Mouse (Mus musculus) forebrain, embryonic 16.5 days (tissue): ENCODE measurements around the gene Slc16a3. TPM values are rescaled to one million over a fixed set of nuclear protein-coding genes. Genes with fewer than 3 reads are reported as not detected.

Source experiments
- ATAC-seq: fragments of 200-750 bp; cut with Nextera tagmentation; 2 replicates; pipeline ENCODE4 v1.8.0; 2017; ENCODE audit warnings: mild to moderate bottlenecking, moderate library complexity
- H3K27ac ChIP-seq: fragments of 300-500 bp; sonication (generic); 2 replicates; pipeline ENCODE4 v1.5.1; 2014; ENCODE audit warnings: low read length, control low read depth
- H3K27me3 ChIP-seq: fragments of 300-500 bp; sonication (generic); replicated peaks from 2 replicates; pipeline ENCODE4 v1.6.1; 2014; ENCODE audit warnings: low read length; ENCODE audit not compliant: control insufficient read depth, insufficient read depth
- H3K36me3 ChIP-seq: fragments of 300-500 bp; sonication (generic); 2 replicates; pipeline ENCODE4 v1.6.1; 2014; ENCODE audit not compliant: control insufficient read depth, insufficient read depth
- H3K4me1 ChIP-seq: fragments of 300-500 bp; sonication (generic); replicated peaks from 2 replicates; pipeline ENCODE4 v1.6.1; 2014; ENCODE audit warnings: low read length; ENCODE audit not compliant: control insufficient read depth, insufficient read depth
- H3K4me2 ChIP-seq: fragments of 300-500 bp; sonication (generic); 2 replicates; pipeline ENCODE4 v1.6.1; 2014; ENCODE audit warnings: mild to moderate bottlenecking, low read length, control low read depth
- H3K4me3 ChIP-seq: fragments of 300-500 bp; sonication (generic); replicated peaks from 2 replicates; pipeline ENCODE4 v1.5.1; 2014; ENCODE audit warnings: mild to moderate bottlenecking, low read length, control low read depth
- H3K9ac ChIP-seq: fragments of 300-500 bp; sonication (generic); replicated peaks from 2 replicates; pipeline ENCODE4 v1.6.1; 2014; ENCODE audit warnings: low read depth, low read length, control low read depth
- H3K9me3 ChIP-seq: fragments of 300-500 bp; sonication (generic); 2 replicates; pipeline ENCODE4 v1.6.1; 2016; ENCODE audit warnings: low read length; ENCODE audit not compliant: control insufficient read depth
- WGBS: fragments of 180-500 bp; shearing (Covaris S2); extraction: QIAGEN DNeasy Blood & Tissue Kit; methylation state at CpG from one replicate; pipeline ENCODE4 v1.1.7; 2014; 5-methylcytosine and 5-hydroxymethylcytosine counted together
- polyA plus RNA-seq: library from polyadenylated mRNA; unstranded; fragments of >200 nt; fragmentation: Nextera tagmentation; extraction: Ambion mirVana; gene quantifications from 2 replicates; pipeline ENCODE4 v1.2.1, GENCODE M21; 2015

The Slc16a3 gene
- polyA plus RNA-seq = 7.7 and 9.5 TPM in 2 replicates

GRCm38 (mm10) chr11:120948328-120948727 is at the start of gene Slc16a3:
TSS of gene Slc16a3 (plus strand) at chr11:120948480.
- Histone ChIP-seq H3K4me3 (peak within 1 kb of the TSS; percentile 37), H3K27ac (no peak within 1 kb of the TSS), H3K36me3 (no peaks in the 10 kb centered on the region), H3K27me3 (peaks cover 19% of the 10 kb centered on the region), H3K4me1 (peaks cover 19% of the 10 kb centered on the region), H3K4me2 (peak within 1 kb of the TSS; percentile 44), H3K9ac (peak within 1 kb of the TSS; percentile 50), H3K9me3 (no peaks in the 10 kb centered on the region)
- ATAC-seq = no peak
- WGBS = 33% methylated on average over 12 of the region's 12 CpGs

- no peak overlapping the region for H3K4me3 ChIP-seq
- H3K9me3 ChIP-seq = no peaks in the 10 kb centered on the region
- H3K27ac ChIP-seq = no peak overlapping the region
- no peak overlapping the region for H3K9ac ChIP-seq
- H3K27me3 ChIP-seq = no peaks in the 10 kb centered on the region
- no peak overlapping the region for H3K4me2 ChIP-seq
- 94% methylated on average over 8 of the region's 8 CpGs for WGBS
- H3K4me1 ChIP-seq = no peaks in the 10 kb centered on the region
- H3K36me3 ChIP-seq = peaks cover 9% of the 10 kb centered on the region; the same call in 1 of the 2 replicates
- ATAC-seq = no peak
Observed at GRCm38 (mm10) chr11:120900276-120901244, 47.7 kb upstream of the Slc16a3 start.

- Histone ChIP-seq H3K4me3 (no peak overlapping the region), H3K4me1 (no peaks in the 10 kb centered on the region), H3K9ac (no peak overlapping the region), H3K27ac (no peak overlapping the region), H3K4me2 (no peak overlapping the region), H3K27me3 (no peaks in the 10 kb centered on the region), H3K36me3 (0 out of 2 replicates have a peak, but pooled peaks cover 1% of the 10 kb centered on the region), H3K9me3 (no peaks in the 10 kb centered on the region)
- WGBS = 84% methylated on average over 21 of the region's 21 CpGs
- no peak for ATAC-seq
Observed at GRCm38 (mm10) chr11:120901729-120902486, 46.4 kb upstream of the Slc16a3 start.

- no peak overlapping the region for H3K9ac ChIP-seq
- 52% methylated on average over 10 of the region's 10 CpGs for WGBS
- H3K4me3 ChIP-seq = no peak overlapping the region
- H3K4me1 ChIP-seq = no peaks in the 10 kb centered on the region
- no peaks in the 10 kb centered on the region for H3K9me3 ChIP-seq
- no peak for ATAC-seq
- H3K27me3 ChIP-seq = no peaks in the 10 kb centered on the region
- no peaks in the 10 kb centered on the region for H3K36me3 ChIP-seq
- H3K4me2 ChIP-seq = no peak overlapping the region
- no peak overlapping the region for H3K27ac ChIP-seq
Observed at GRCm38 (mm10) chr11:120902487-120903142, 45.7 kb upstream of the Slc16a3 start.

GRCm38 (mm10) chr11:120903159-120903850 is 45.0 kb upstream of the Slc16a3 start:
- no peak overlapping the region for H3K4me3 ChIP-seq
- no peaks in the 10 kb centered on the region for H3K4me1 ChIP-seq
- H3K9ac ChIP-seq = no peak overlapping the region
- H3K36me3 ChIP-seq = no peaks in the 10 kb centered on the region
- no peaks in the 10 kb centered on the region for H3K9me3 ChIP-seq
- H3K4me2 ChIP-seq = no peak overlapping the region
- WGBS = 85% methylated on average over 24 of the region's 24 CpGs
- H3K27me3 ChIP-seq = no peaks in the 10 kb centered on the region
- H3K27ac ChIP-seq = no peak overlapping the region
- ATAC-seq = no peak

GRCm38 (mm10) chr11:120904561-120904960 is 43.7 kb upstream of the Slc16a3 start:
- H3K27me3 ChIP-seq = no peaks in the 10 kb centered on the region
- H3K9me3 ChIP-seq = no peaks in the 10 kb centered on the region
- ATAC-seq = no peak
- 99% methylated on average over 3 of the region's 3 CpGs for WGBS
- no peak overlapping the region for H3K4me2 ChIP-seq
- no peaks in the 10 kb centered on the region for H3K36me3 ChIP-seq
- H3K27ac ChIP-seq = no peak overlapping the region
- H3K4me1 ChIP-seq = no peaks in the 10 kb centered on the region
- no peak overlapping the region for H3K9ac ChIP-seq
- H3K4me3 ChIP-seq = no peak overlapping the region

GRCm38 (mm10) chr11:120905430-120905873 is 42.8 kb upstream of the Slc16a3 start:
- Histone ChIP-seq H3K4me2 (no peak overlapping the region), H3K4me1 (no peaks in the 10 kb centered on the region), H3K36me3 (no peaks in the 10 kb centered on the region), H3K27me3 (no peaks in the 10 kb centered on the region), H3K27ac (no peak overlapping the region), H3K9ac (no peak overlapping the region), H3K4me3 (no peak overlapping the region), H3K9me3 (no peaks in the 10 kb centered on the region)
- 16% methylated on average over 1 of the region's 1 CpGs for WGBS
- no peak for ATAC-seq

- no peak overlapping the region for H3K27ac ChIP-seq
- 92% methylated on average over 4 of the region's 4 CpGs for WGBS
- no peaks in the 10 kb centered on the region for H3K4me1 ChIP-seq
- no peak overlapping the region for H3K9ac ChIP-seq
- no peaks in the 10 kb centered on the region for H3K27me3 ChIP-seq
- H3K4me2 ChIP-seq = no peak overlapping the region
- H3K36me3 ChIP-seq = peaks cover 9% of the 10 kb centered on the region
- ATAC-seq = no peak
- H3K9me3 ChIP-seq = no peaks in the 10 kb centered on the region
- no peak overlapping the region for H3K4me3 ChIP-seq
Observed at GRCm38 (mm10) chr11:120913796-120914195, 34.5 kb upstream of the Slc16a3 start.
